Mouse (Mus musculus): Measurements from ENCODE around the gene Nacc1. TPM values are rescaled to one million over a fixed set of nuclear protein-coding genes. Genes with fewer than 3 reads are reported as not detected.
"Not testable (repeated sequence)": the region's sequence is repeated elsewhere in the genome, so short reads cannot be mapped to it uniquely, and the experiment has no call there.

Gene Nacc1
- total RNA-seq, 2 experiments from 2014 or later: 97.8 to 97.9 TPM

GRCm38 (mm10) chr8:84700941-84701911 is 13.6 kb upstream of the Nacc1 start, which contains the start of gene Lyl1:
Gene Lyl1, plus strand, starts transcription at chr8:84701457.
- intact Hi-C loops (cut with DNase I): no loop called here

GRCm38 (mm10) chr8:84700526-84700925 is 12.9 kb upstream of the Nacc1 start:
- intact Hi-C loops (cut with DNase I): no loop called here
- DNase-seq (ENCODE audit: low spot score in 2 of 2): no peak

More at GRCm38 (mm10) chr8:84700941-84701911, 13.6 kb upstream of the Nacc1 start, which contains the start of gene Lyl1:
- no peak for DNase-seq (ENCODE audit: low spot score in 2 of 2)

- intact Hi-C loops (cut with DNase I): loop anchor here (2.0 kb wide), 1 partner anchor 113 kb away; no protein-coding TSS in a partner anchor
- DNase-seq (ENCODE audit: low spot score in 2 of 2): peak; percentile 61 to 79
These were observed 12.2 kb upstream of the Nacc1 start for GRCm38 (mm10) chr8:84699861-84700322.

- no peak for DNase-seq (ENCODE audit: low spot score in 2 of 2)
- intact Hi-C loops (cut with DNase I): loop anchor here (2.0 kb wide), 1 partner anchor 114 kb away; no protein-coding TSS in a partner anchor
These were observed 11.3 kb upstream of the Nacc1 start for GRCm38 (mm10) chr8:84698929-84699401.

GRCm38 (mm10) chr8:84698288-84698687 is 10.6 kb upstream of the Nacc1 start:
- intact Hi-C loops (cut with DNase I): loop anchor here (2.0 kb wide), 1 partner anchor 115 kb away; no protein-coding TSS in a partner anchor

GRCm38 (mm10) chr8:84697166-84698130 is 9.8 kb upstream of the Nacc1 start:
- no peak for DNase-seq (ENCODE audit: low spot score in 2 of 2)
- intact Hi-C loops (cut with DNase I): loop anchor here (2.0 kb wide), 1 partner anchor 115 kb away; no protein-coding TSS in a partner anchor

More at GRCm38 (mm10) chr8:84698288-84698687, 10.6 kb upstream of the Nacc1 start:
- DNase-seq (ENCODE audit: low spot score in 2 of 2): no peak

GRCm38 (mm10) chr8:84695140-84695539 is 7.5 kb upstream of the Nacc1 start:
- no peak for DNase-seq (ENCODE audit: low spot score in 2 of 2)
- intact Hi-C loops (cut with DNase I): no loop called here

GRCm38 (mm10) chr8:84693332-84693731 is 5.7 kb upstream of the Nacc1 start:
- DNase-seq (ENCODE audit: low spot score in 2 of 2): no peak
- intact Hi-C loops (cut with DNase I): no loop called here

GRCm38 (mm10) chr8:84689091-84689915 is 1.6 kb upstream of the Nacc1 start:
- peak; percentile 95 to 96 for DNase-seq (ENCODE audit: low spot score in 2 of 2)
- intact Hi-C loops (cut with DNase I): no loop called here

- no peak for DNase-seq (ENCODE audit: low spot score in 2 of 2)
- intact Hi-C loops (cut with DNase I): loop anchor here (2.0 kb wide), 1 partner anchor 22 kb away; no protein-coding TSS in a partner anchor
These were observed 508 bp downstream of the Nacc1 start for GRCm38 (mm10) chr8:84687003-84687704.

GRCm38 (mm10) chr8:84686191-84687002 is 1.3 kb downstream of the Nacc1 start, which contains the start of gene Trmt1:
Gene Trmt1, plus strand, starts transcription at chr8:84686307.
- intact Hi-C loops (cut with DNase I): loop anchor here (2.0 kb wide), 1 partner anchor 22 kb away; no protein-coding TSS in a partner anchor
- DNase-seq (ENCODE audit: low spot score in 2 of 2): peak in 1 of 2 experiments; percentile 54

GRCm38 (mm10) chr8:84684537-84684936 is 3.1 kb downstream of the Nacc1 start:
- intact Hi-C loops (cut with DNase I): no loop called here
- DNase-seq (ENCODE audit: low spot score in 2 of 2): no peak

GRCm38 (mm10) chr8:84682257-84682656 is 5.4 kb downstream of the Nacc1 start:
- intact Hi-C loops (cut with DNase I): no loop called here
- no peak for DNase-seq (ENCODE audit: low spot score in 2 of 2)

GRCm38 (mm10) chr8:84681476-84681875 is 6.2 kb downstream of the Nacc1 start:
- intact Hi-C loops (cut with DNase I): no loop called here

GRCm38 (mm10) chr8:84677305-84677704 is 10.4 kb downstream of the Nacc1 start:
- DNase-seq (ENCODE audit: low spot score in 2 of 2): no peak
- intact Hi-C loops (cut with DNase I): no loop called here

More at GRCm38 (mm10) chr8:84681476-84681875, 6.2 kb downstream of the Nacc1 start:
- DNase-seq (ENCODE audit: low spot score in 2 of 2): no peak

GRCm38 (mm10) chr8:84670295-84671006 is 17.2 kb downstream of the Nacc1 start:
- intact Hi-C loops (cut with DNase I); DNase-seq (ENCODE audit: low spot score in 2 of 2): not testable (repeated sequence)
